Mouse (Mus musculus) embryonic facial prominence, embryonic 14.5 days (tissue): Measurements from ENCODE around the gene Tmem121. TPM values are rescaled to one million over a fixed set of nuclear protein-coding genes. Genes with fewer than 3 reads are reported as not detected.

Experiments used
- ATAC-seq: fragments of 200-750 bp; cut with Nextera tagmentation; 2 replicates; pipeline ENCODE4 v1.8.0; 2017; ENCODE audit warnings: low read depth, moderate number of reproducible peaks, moderate TSS enrichment
- DNase-seq: peaks from one replicate; pipeline ENCODE4 v3.0.0-alpha.2; 2015; ENCODE audit warnings: low spot score
- H3K27ac ChIP-seq: fragments of 300-500 bp; sonication (generic); replicated peaks from 2 replicates; pipeline ENCODE4 v1.5.1; 2014; ENCODE audit warnings: low read depth, mild to moderate bottlenecking, low read length, moderate library complexity
- H3K27me3 ChIP-seq: fragments of 300-500 bp; sonication (generic); replicated peaks from 2 replicates; pipeline ENCODE4 v1.6.1; 2014; ENCODE audit warnings: low read length; ENCODE audit not compliant: control insufficient read depth, insufficient read depth
- H3K36me3 ChIP-seq: fragments of 300-500 bp; sonication (generic); 2 replicates; pipeline ENCODE4 v1.6.1; 2014; ENCODE audit warnings: low read length, mixed read lengths; ENCODE audit not compliant: control insufficient read depth, insufficient read depth
- H3K4me1 ChIP-seq: fragments of 300-500 bp; sonication (generic); 2 replicates; pipeline ENCODE4 v1.6.1; 2014; ENCODE audit warnings: antibody characterized with exemption, low read length; ENCODE audit not compliant: control insufficient read depth, insufficient read depth
- H3K4me2 ChIP-seq: fragments of 300-500 bp; sonication (generic); 2 replicates; pipeline ENCODE4 v1.6.1; 2014; ENCODE audit warnings: low read depth, mild to moderate bottlenecking, low read length, moderate library complexity, mixed read lengths
- H3K4me3 ChIP-seq: fragments of 300-500 bp; sonication (generic); 2 replicates; pipeline ENCODE4 v1.5.1; 2014; ENCODE audit warnings: low read depth, mild to moderate bottlenecking, low read length
- H3K9ac ChIP-seq: fragments of 300-500 bp; sonication (generic); 2 replicates; pipeline ENCODE4 v1.6.1; 2014; ENCODE audit warnings: low read depth, mild to moderate bottlenecking, low read length, moderate library complexity, mixed read lengths
- H3K9me3 ChIP-seq: fragments of 300-500 bp; sonication (generic); 2 replicates; pipeline ENCODE4 v1.6.1; 2016; ENCODE audit warnings: low read length; ENCODE audit not compliant: control insufficient read depth
- WGBS: fragments of 180-500 bp; shearing (Covaris S2); extraction: QIAGEN DNeasy Blood & Tissue Kit; methylation state at CpG from one replicate; pipeline ENCODE4 v1.1.7; 2014; 5-methylcytosine and 5-hydroxymethylcytosine counted together
- polyA plus RNA-seq: library from polyadenylated mRNA; unstranded; fragments of >200 nt; fragmentation: Nextera tagmentation; extraction: Ambion mirVana; gene quantifications from 2 replicates; pipeline ENCODE4 v1.2.1, GENCODE M21; 2014

Tmem121 gene
- polyA plus RNA-seq, 1 experiment from 2014 or later = 8.7 TPM

GRCm38 (mm10) chr12:113140616-113141411, 44.9 kb upstream of the Tmem121 start:
- ATAC-seq = no peak; the same call in 1 of the 2 replicates
- H3K4me1 ChIP-seq = peaks cover 23% of the 10 kb centered on the region
- peak overlapping the region; percentile 55; the same call in 1 of the 2 replicates for H3K27ac ChIP-seq
- no peak for DNase-seq
- peaks cover 23% of the 10 kb centered on the region for H3K27me3 ChIP-seq
- peaks cover 28% of the 10 kb centered on the region for H3K36me3 ChIP-seq
- H3K4me2 ChIP-seq = peak overlapping the region; percentile 71
- no peaks in the 10 kb centered on the region for H3K9me3 ChIP-seq
- H3K4me3 ChIP-seq = peak overlapping the region; percentile 48
- H3K9ac ChIP-seq = peak overlapping the region; percentile 58
- WGBS = 5% methylated on average over 40 of the region's 49 CpGs

GRCm38 (mm10) chr12:113141531-113141973, 44.2 kb upstream of the Tmem121 start:
- peak overlapping the region; percentile 55 for H3K27ac ChIP-seq
- WGBS = 40% methylated on average over 8 of the region's 8 CpGs
- DNase-seq (no peak), ATAC-seq (no peak)
- peak overlapping the region; percentile 58 for H3K9ac ChIP-seq
- peaks cover 21% of the 10 kb centered on the region for H3K36me3 ChIP-seq
- peaks cover 23% of the 10 kb centered on the region for H3K4me1 ChIP-seq
- H3K9me3 ChIP-seq = no peaks in the 10 kb centered on the region
- H3K27me3 ChIP-seq = peaks cover 23% of the 10 kb centered on the region
- peak overlapping the region; percentile 48 for H3K4me3 ChIP-seq
- peak overlapping the region; percentile 71 for H3K4me2 ChIP-seq

- Histone ChIP-seq H3K4me2 (peak overlapping the region; percentile 71), H3K27ac (peak overlapping the region; percentile 55), H3K4me1 (peaks cover 23% of the 10 kb centered on the region), H3K27me3 (peaks cover 30% of the 10 kb centered on the region), H3K9me3 (no peaks in the 10 kb centered on the region), H3K36me3 (peaks cover 13% of the 10 kb centered on the region), H3K4me3 (peak overlapping the region; percentile 48), H3K9ac (peak overlapping the region; percentile 58)
- ATAC-seq (no peak), DNase-seq (peak; percentile 84)
- 17% methylated on average over 11 of the region's 15 CpGs for whole genome bisulfite sequencing
Observed at GRCm38 (mm10) chr12:113142021-113142975, 43.4 kb upstream of the Tmem121 start.

GRCm38 (mm10) chr12:113143164-113143563, 42.6 kb upstream of the Tmem121 start:
- Histone ChIP-seq H3K9me3 (no peaks in the 10 kb centered on the region), H3K4me3 (peak overlapping the region; percentile 48; the same call in 1 of the 2 replicates), H3K9ac (0 out of 2 replicates have a peak overlapping the region, but pooled peaks have one; percentile 38), H3K27ac (0 out of 2 replicates have a peak overlapping the region, but pooled peaks have one; percentile 55), H3K4me2 (peak overlapping the region; percentile 71), H3K4me1 (peaks cover 23% of the 10 kb centered on the region), H3K36me3 (peaks cover 5% of the 10 kb centered on the region; the same call in 1 of the 2 replicates), H3K27me3 (peaks cover 33% of the 10 kb centered on the region)
- ATAC-seq (no peak), DNase-seq (no peak)
- 65% methylated on average over 7 of the region's 7 CpGs for WGBS

- ATAC-seq (no peak), DNase-seq (no peak)
- Histone ChIP-seq H3K4me2 (no peak overlapping the region), H3K9me3 (no peaks in the 10 kb centered on the region), H3K27ac (no peak overlapping the region), H3K27me3 (peaks cover 41% of the 10 kb centered on the region), H3K4me1 (peaks cover 20% of the 10 kb centered on the region), H3K9ac (no peak overlapping the region), H3K36me3 (no peaks in the 10 kb centered on the region; the same call in 1 of the 2 replicates), H3K4me3 (no peak overlapping the region)
- 82% methylated on average over 19 of the region's 20 CpGs for whole genome bisulfite sequencing
Observed at GRCm38 (mm10) chr12:113144001-113144756, 41.6 kb upstream of the Tmem121 start.

- ATAC-seq = no peak
- no peak overlapping the region for H3K27ac ChIP-seq
- peaks cover 43% of the 10 kb centered on the region for H3K27me3 ChIP-seq
- DNase-seq = no peak
- H3K36me3 ChIP-seq = no peaks in the 10 kb centered on the region; the same call in 1 of the 2 replicates
- no peak overlapping the region for H3K4me3 ChIP-seq
- no peaks in the 10 kb centered on the region for H3K9me3 ChIP-seq
- no peak overlapping the region for H3K9ac ChIP-seq
- peaks cover 15% of the 10 kb centered on the region; the same call in 1 of the 2 replicates for H3K4me1 ChIP-seq
- WGBS = 92% methylated on average over 16 of the region's 16 CpGs
- no peak overlapping the region for H3K4me2 ChIP-seq
Observed at GRCm38 (mm10) chr12:113144886-113145285, 40.8 kb upstream of the Tmem121 start.

GRCm38 (mm10) chr12:113145591-113145990, 40.1 kb upstream of the Tmem121 start:
- Histone ChIP-seq H3K4me2 (no peak overlapping the region), H3K27me3 (peaks cover 38% of the 10 kb centered on the region), H3K9ac (no peak overlapping the region), H3K9me3 (no peaks in the 10 kb centered on the region), H3K4me3 (no peak overlapping the region), H3K36me3 (no peaks in the 10 kb centered on the region; the same call in 1 of the 2 replicates), H3K27ac (no peak overlapping the region), H3K4me1 (peaks cover 15% of the 10 kb centered on the region; the same call in 1 of the 2 replicates)
- 78% methylated on average over 5 of the region's 5 CpGs for WGBS
- DNase-seq = no peak
- no peak for ATAC-seq
